Mouse (Mus musculus) liver, adult 2 months (tissue): ENCODE data around the gene Ebf4. TPM values are rescaled to one million over a fixed set of nuclear protein-coding genes. Genes with fewer than 3 reads are reported as not detected.

Source experiments
- DNase-seq: peaks from one replicate; pipeline ENCODE4 v3.0.0-alpha.2; 2011; ENCODE audit warnings: low read depth, low spot score; ENCODE audit errors: extremely low read depth
- H3K27ac ChIP-seq: fragments of 200-500 bp; replicated peaks from 2 replicates; pipeline ENCODE4 v1.5.1; 2012; ENCODE audit warnings: low read depth, mild to moderate bottlenecking, control low read depth, inconsistent platforms, low read length; ENCODE audit not compliant: insufficient read depth
- H3K27me3 ChIP-seq: fragments of 200-500 bp; 2 replicates; pipeline ENCODE4 v1.6.1; 2012; ENCODE audit warnings: mild to moderate bottlenecking, moderate library complexity, low read length, inconsistent platforms; ENCODE audit not compliant: control insufficient read depth, insufficient read depth
- H3K36me3 ChIP-seq: fragments of 200-500 bp; 2 replicates; pipeline ENCODE4 v1.6.1; 2012; ENCODE audit warnings: low read length, inconsistent platforms; ENCODE audit not compliant: control insufficient read depth, insufficient read depth
- H3K4me1 ChIP-seq: fragments of 200-500 bp; 2 replicates; pipeline ENCODE4 v1.6.1; 2011; ENCODE audit warnings: low read length; ENCODE audit not compliant: control insufficient read depth, insufficient read depth
- H3K4me3 ChIP-seq: fragments of 200-500 bp; 2 replicates; pipeline ENCODE4 v1.5.1; 2011; ENCODE audit warnings: low read depth, mild to moderate bottlenecking, control low read depth, low read length, moderate library complexity; ENCODE audit not compliant: insufficient read depth
- H3K79me2 ChIP-seq: fragments of 200-500 bp; 2 replicates; pipeline ENCODE4 v1.6.1; 2012; ENCODE audit warnings: inconsistent platforms, mild to moderate bottlenecking, low read length, moderate library complexity; ENCODE audit not compliant: control insufficient read depth, insufficient read depth
- H3K9ac ChIP-seq: fragments of 200-500 bp; 2 replicates; pipeline ENCODE4 v1.6.1; 2012; ENCODE audit warnings: low read depth, mild to moderate bottlenecking, control low read depth, inconsistent platforms, low read length
- CTCF ChIP-seq: fragments of 200-500 bp; IDR thresholded peaks from 2 replicates; pipeline ENCODE4 v1.5.1; 2011; ENCODE audit warnings: low read depth, low read length, control low read depth
- POLR2A ChIP-seq: fragments of 200-500 bp; IDR thresholded peaks from 2 replicates; pipeline ENCODE4 v1.6.1; 2011; ENCODE audit warnings: low read length, control low read depth; ENCODE audit not compliant: insufficient read depth; ENCODE audit errors: extremely low read depth
- WGBS: fragments of 180-500 bp; shearing (Covaris S2); methylation state at CpG from one replicate; pipeline ENCODE4 v1.1.7; 2018; 5-methylcytosine and 5-hydroxymethylcytosine counted together
- polyA plus RNA-seq: library from polyadenylated mRNA; depleted of rRNA; stranded (reverse); fragments of >200 nt; gene quantifications from 2 replicates; pipeline ENCODE4 v1.2.3, GENCODE M21; 2012
- total RNA-seq: library from RNA; depleted of rRNA; stranded (reverse); fragments of >200 nt; gene quantifications from 2 replicates; pipeline ENCODE4 v1.2.3, GENCODE M21; 2014

The Ebf4 gene
- total and polyA plus RNA-seq, 2 experiments = 0.09 to 0.22 TPM

DNA sequence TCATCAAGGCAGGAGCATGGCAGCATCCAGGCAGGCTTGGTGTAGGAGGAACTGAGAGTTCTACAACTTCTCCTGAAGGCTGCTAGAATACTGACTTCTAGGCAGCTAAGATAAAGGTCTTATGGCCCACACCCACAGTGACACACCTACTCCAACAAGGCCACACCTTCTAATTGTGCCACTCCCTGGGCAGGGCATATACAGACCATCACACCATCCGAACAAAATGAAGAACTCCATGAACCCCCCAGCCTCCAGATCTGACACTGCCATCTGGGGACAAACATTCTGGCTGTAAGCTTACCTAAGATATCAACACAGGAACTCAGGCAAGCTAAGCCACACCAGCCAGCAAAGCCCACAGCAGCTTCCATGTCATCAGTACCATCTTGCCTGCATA, 29.4 kb upstream of the Ebf4 start:
- no peak overlapping the region for H3K9ac ChIP-seq
- DNase-seq = no peak
- H3K4me1 ChIP-seq = no peaks in the 10 kb centered on the region
- 90% methylated on average over 1 of the region's 1 CpGs for WGBS
- H3K36me3 ChIP-seq = no peaks in the 10 kb centered on the region
- H3K27me3 ChIP-seq = no peaks in the 10 kb centered on the region
- no peak for TF ChIP-seq POLR2A
- TF ChIP-seq CTCF = no peak
- H3K27ac ChIP-seq = no peak overlapping the region
- no peaks in the 10 kb centered on the region for H3K79me2 ChIP-seq
- H3K4me3 ChIP-seq = no peak overlapping the region

DNA sequence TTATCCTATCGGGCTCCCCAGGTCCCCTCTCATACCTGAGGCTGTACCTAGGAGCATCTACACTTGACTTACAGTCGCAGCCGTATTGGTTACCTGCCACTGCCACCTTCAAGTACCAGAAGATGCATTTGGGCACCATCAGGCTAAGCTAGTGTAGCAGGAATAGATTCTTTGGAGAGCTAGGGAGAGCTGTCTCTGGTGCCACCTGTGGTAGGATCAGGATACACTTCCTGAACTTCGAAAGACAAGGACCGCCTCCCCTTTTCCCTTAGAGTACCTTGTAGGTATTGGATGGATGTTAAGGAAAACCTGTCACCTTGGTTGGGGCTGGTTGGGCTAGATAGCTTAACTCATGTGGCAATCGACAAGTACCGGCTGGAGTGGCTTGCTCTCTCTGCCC, 26.9 kb upstream of the Ebf4 start:
- Histone ChIP-seq H3K27me3 (no peaks in the 10 kb centered on the region), H3K4me1 (no peaks in the 10 kb centered on the region), H3K9ac (no peak overlapping the region), H3K27ac (no peak overlapping the region), H3K36me3 (no peaks in the 10 kb centered on the region), H3K79me2 (no peaks in the 10 kb centered on the region), H3K4me3 (no peak overlapping the region)
- no peak for DNase-seq
- no peak for TF ChIP-seq CTCF
- TF ChIP-seq POLR2A = no peak
- WGBS = 72% methylated on average over 7 of the region's 7 CpGs

DNA sequence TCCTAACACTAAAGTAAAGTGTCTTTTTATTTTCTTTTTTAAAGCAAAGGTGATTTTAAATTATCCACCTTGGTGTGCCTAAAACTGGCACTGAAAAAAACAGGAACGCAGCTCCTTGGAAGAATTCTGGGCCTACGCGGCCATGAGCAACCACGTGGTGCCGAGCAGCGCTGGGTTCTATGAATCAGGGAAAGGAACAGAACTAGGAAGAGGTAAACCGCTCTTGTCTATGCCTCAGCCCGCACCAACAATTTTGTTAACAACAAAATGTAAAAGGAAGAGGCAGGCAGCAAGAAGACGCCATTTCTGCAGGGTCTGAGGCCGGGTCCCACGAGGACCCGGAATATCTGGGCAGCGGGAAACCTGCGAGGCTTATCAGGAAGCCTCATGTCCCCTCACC, 21.2 kb upstream of the Ebf4 start:
- H3K27ac ChIP-seq = peak overlapping the region; percentile 42
- no peak for TF ChIP-seq CTCF
- peak overlapping the region; percentile 83 for H3K9ac ChIP-seq
- peaks cover 4% of the 10 kb centered on the region; the same call in 1 of the 2 replicates for H3K4me1 ChIP-seq
- H3K4me3 ChIP-seq = peak overlapping the region; percentile 84
- H3K79me2 ChIP-seq = peaks cover 6% of the 10 kb centered on the region; the same call in 1 of the 2 replicates
- under 1% methylated on average over 14 of the region's 14 CpGs for WGBS
- peaks cover 17% of the 10 kb centered on the region for H3K36me3 ChIP-seq
- peak; percentile 53 for DNase-seq
- H3K27me3 ChIP-seq = no peaks in the 10 kb centered on the region

GRCm38 (mm10) chr2:130274149-130274861, 20.7 kb upstream of the Ebf4 start, which contains the start of gene Nop56:
Gene Nop56, plus strand, starts transcription at chr2:130274430.
- Histone ChIP-seq H3K27me3 (no peaks in the 10 kb centered on the region), H3K4me1 (peaks cover 4% of the 10 kb centered on the region; the same call in 1 of the 2 replicates), H3K27ac (peak within 1 kb of the TSS; percentile 42), H3K9ac (peak within 1 kb of the TSS; percentile 86), H3K36me3 (peaks cover 18% of the 10 kb centered on the region), H3K4me3 (peak within 1 kb of the TSS; percentile 89), H3K79me2 (peaks cover 6% of the 10 kb centered on the region; the same call in 1 of the 2 replicates)
- peak; percentile 93 for DNase-seq
- under 1% methylated on average over 68 of the region's 68 CpGs for WGBS
- TF ChIP-seq POLR2A (peak; percentile 98), CTCF (no peak; the same call in 1 of the 2 replicates)

DNA sequence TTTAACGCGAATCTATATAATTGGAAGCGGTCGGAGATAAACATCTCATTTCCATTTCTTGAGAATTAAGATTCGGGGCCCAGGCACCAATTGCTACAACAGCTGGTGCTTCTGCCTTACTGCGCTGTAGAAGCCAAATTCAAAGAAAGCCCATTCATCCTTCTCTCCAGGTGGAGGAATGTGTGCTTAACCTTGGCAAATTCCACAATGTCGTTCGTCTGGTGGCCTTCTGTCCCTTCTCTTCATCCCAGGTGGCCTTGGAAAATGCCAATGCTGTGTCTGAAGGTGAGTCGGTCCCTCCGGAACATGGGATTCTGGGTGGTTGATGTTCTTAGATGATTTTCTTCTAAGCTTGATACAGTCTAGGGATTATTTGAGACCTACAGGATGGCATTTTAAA, 20.1 kb upstream of the Ebf4 start:
- TF ChIP-seq POLR2A (no peak), CTCF (no peak)
- Histone ChIP-seq H3K27ac (no peak overlapping the region), H3K4me3 (peak overlapping the region; percentile 89), H3K79me2 (peaks cover 6% of the 10 kb centered on the region; the same call in 1 of the 2 replicates), H3K27me3 (no peaks in the 10 kb centered on the region), H3K4me1 (peaks cover 4% of the 10 kb centered on the region; the same call in 1 of the 2 replicates), H3K36me3 (peaks cover 22% of the 10 kb centered on the region), H3K9ac (peak overlapping the region; percentile 86)
- 7% methylated on average over 10 of the region's 10 CpGs for WGBS
- DNase-seq = no peak

DNA sequence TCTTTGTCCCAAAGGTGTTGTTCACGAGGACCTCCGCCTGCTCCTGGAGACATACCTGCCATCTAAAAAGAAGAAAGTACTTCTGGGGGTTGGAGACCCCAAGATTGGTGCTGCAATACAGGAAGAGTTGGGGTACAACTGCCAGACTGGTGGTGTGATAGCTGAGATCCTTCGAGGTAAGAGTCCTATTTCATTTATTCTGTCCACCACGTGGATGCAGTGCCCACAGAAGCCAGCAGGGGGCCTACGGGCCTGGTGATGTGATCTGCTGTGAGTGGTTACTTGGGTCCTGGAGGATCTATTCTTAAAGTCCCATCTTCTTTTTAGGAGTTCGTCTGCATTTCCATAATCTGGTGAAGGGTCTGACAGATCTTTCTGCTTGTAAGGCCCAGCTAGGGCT, 19.3 kb upstream of the Ebf4 start:
- 64% methylated on average over 6 of the region's 6 CpGs for WGBS
- TF ChIP-seq CTCF = peak; percentile 70
- TF ChIP-seq POLR2A = no peak
- no peak overlapping the region for H3K27ac ChIP-seq
- no peaks in the 10 kb centered on the region for H3K27me3 ChIP-seq
- H3K4me3 ChIP-seq = no peak overlapping the region
- no peak overlapping the region for H3K9ac ChIP-seq
- H3K4me1 ChIP-seq = peaks cover 4% of the 10 kb centered on the region; the same call in 1 of the 2 replicates
- no peak for DNase-seq
- H3K79me2 ChIP-seq = peaks cover 6% of the 10 kb centered on the region; the same call in 1 of the 2 replicates
- H3K36me3 ChIP-seq = peaks cover 27% of the 10 kb centered on the region
